Mouse (Mus musculus): Measurements from ENCODE around the gene Qrfp.

GRCm38 (mm10) chr2:31809358-31809740, 1.0 kb downstream of the Qrfp start:
- TF ChIP-seq POLR2A (IDR thresholded peaks at IDR 0.05; ENCODE audit: insufficient read length, low read depth) (no peak), TCF3 (IDR thresholded peaks at IDR 0.05; ENCODE audit: insufficient read length, low read depth) (no peak), MAX (IDR thresholded peaks at IDR 0.05; ENCODE audit: low read depth) (no peak), MYOG (IDR thresholded peaks at IDR 0.05; ENCODE audit: control insufficient read depth in 1 of 3, insufficient read depth in 1 of 3, insufficient read length in 2 of 3, low read depth in 2 of 3) (no peak), USF1 (IDR thresholded peaks at IDR 0.05; ENCODE audit: low read depth) (no peak), TCF12 (IDR thresholded peaks at IDR 0.05; ENCODE audit: insufficient read depth, poor library complexity, severe bottlenecking) (no peak), E2F4 (IDR thresholded peaks at IDR 0.05; ENCODE audit: insufficient read depth) (no peak), CEBPB (IDR thresholded peaks at IDR 0.05; ENCODE audit: insufficient read depth, poor library complexity, severe bottlenecking) (no peak), REST (IDR thresholded peaks at IDR 0.05; ENCODE audit: insufficient read depth, insufficient read length) (no peak)

Data from myocyte (in vitro differentiated cells).